Mouse (Mus musculus) G1E (cell line): ENCODE results near the gene 1110032F04Rik.

Source experiments
- CTCF ChIP-seq: IDR thresholded peaks from 2 replicates; pipeline ENCODE4 v1.5.1; 2012; ENCODE audit warnings: low read depth, low read length, inconsistent platforms, mixed read lengths
- GATA1 ChIP-seq: IDR thresholded peaks from 2 replicates; pipeline ENCODE4 v1.6.1; 2012; ENCODE audit warnings: borderline replicate concordance, low read length, inconsistent platforms, mixed read lengths
- POLR2AphosphoS5 ChIP-seq: IDR thresholded peaks from 2 replicates; pipeline ENCODE4 v1.6.1; 2012; ENCODE audit warnings: low read depth, low read length, inconsistent platforms; ENCODE audit not compliant: insufficient replicate concordance
- TAL1 ChIP-seq: conservative IDR thresholded peaks from 2 replicates; pipeline ENCODE4 v1.6.1; 2012; ENCODE audit warnings: low read depth, low read length, inconsistent platforms, mixed read lengths

GRCm38 (mm10) chr3:68836857-68837499, 32.4 kb upstream of the 1110032F04Rik start:
- no peak for TF ChIP-seq CTCF
- no peak for TF ChIP-seq TAL1
- TF ChIP-seq GATA1, result no peak
- no peak for TF ChIP-seq POLR2AphosphoS5
